Comparison of ENCODE assay signal across 18 mouse cellular contexts in the genomic region with DNA sequence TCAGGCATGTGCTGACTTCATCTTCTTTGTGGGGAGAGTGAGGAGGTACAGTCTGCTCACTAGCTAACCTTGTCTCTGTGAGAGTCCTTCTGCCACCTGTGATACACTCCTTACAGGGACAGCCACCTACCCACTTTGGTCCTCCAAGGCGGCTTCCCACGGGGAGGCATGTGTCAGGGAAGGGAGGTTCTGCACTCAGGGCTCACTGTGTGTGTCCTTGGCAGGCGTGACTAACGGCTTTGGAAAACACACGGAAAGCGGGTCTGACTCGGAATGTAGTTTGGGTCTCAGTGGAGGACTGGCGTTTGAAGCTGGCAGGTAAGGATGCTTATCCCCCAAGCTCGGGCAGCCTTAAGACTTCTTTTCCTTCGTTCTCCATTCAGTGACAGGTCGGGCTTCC. TPM values are rescaled to one million over a fixed set of nuclear protein-coding genes. Genes with fewer than 3 reads are reported as not detected.
DNase-seq lines count a peak whose midpoint lies in the region; ATAC-seq lines count a peak whose summit lies in the region.
"Had no signal": no experiment of that assay in that cellular context is flagged by ENCODE, and none has a peak within 500 bp of the region (broad histone marks: within the 10 kb centered on the region; RNA-seq: fewer than 3 reads in every experiment).

No protein-coding gene starts in this region.

- peak; percentile 34 for DNase-seq in cerebellum, adult 9-11 months
- DNase-seq in cerebellum, postnatal 4 days (ENCODE audit: low spot score in 2 of 2) = no peak
- no peak for DNase-seq in liver, embryonic 11.5 days (ENCODE audit: low spot score)
- DNase-seq in liver = no peak
- no peak for DNase-seq in embryonic facial prominence, embryonic 10.5 days (ENCODE audit: low spot score)
- DNase-seq in kidney, postnatal 25 days = no peak
- DNase-seq: gastrocnemius, postnatal 36 days; kidney, postnatal 10 days; lung, postnatal 4 days; retina, postnatal 1 day; thymus, postnatal 36 days had no signal

- WGBS in liver, embryonic 11.5 days = 86% methylated on average over 11 of the region's 11 CpGs
- 85% methylated on average over 11 of the region's 11 CpGs for WGBS in embryonic facial prominence, embryonic 10.5 days
- WGBS in liver, embryonic 16.5 days (ENCODE audit: insufficient replicate concordance) = 61% methylated on average over 11 of the region's 11 CpGs

- no peaks in the 10 kb centered on the region for H3K27me3 ChIP-seq in liver, embryonic 11.5 days (replicated peaks; ENCODE audit: control insufficient read depth, insufficient read depth, low read length)
- H3K27me3 ChIP-seq in embryonic facial prominence, embryonic 10.5 days (replicated peaks; ENCODE audit: low read depth, poor library complexity, severe bottlenecking) = no peaks in the 10 kb centered on the region
- no peaks in the 10 kb centered on the region for H3K27me3 ChIP-seq in liver, embryonic 16.5 days (ENCODE audit: control insufficient read depth, insufficient read depth, low read depth, low read length)
- H3K27me3 ChIP-seq: midbrain, embryonic 12.5 days; stomach, embryonic 15.5 days had no signal

- ATAC-seq in liver, embryonic 11.5 days (replicated peaks; ENCODE audit: low FRiP score) = no peak
- ATAC-seq in liver, embryonic 16.5 days (ENCODE audit: low read depth) = peak; percentile 1; the same call in 1 of the 2 replicates
- ATAC-seq: intestine, postnatal 0 days had no signal

- peak overlapping the region; percentile 60 for H3K4me2 ChIP-seq in liver, embryonic 11.5 days
- peak overlapping the region; percentile 71 for H3K4me2 ChIP-seq in liver, embryonic 16.5 days (ENCODE audit: low read depth, low read length)
- H3K4me2 ChIP-seq: hindbrain, embryonic 14.5 days; midbrain, embryonic 12.5 days; stomach, embryonic 15.5 days had no signal

- peaks cover 49% of the 10 kb centered on the region for H3K4me1 ChIP-seq in liver, embryonic 11.5 days (replicated peaks; ENCODE audit: control insufficient read depth, insufficient read depth, low read length)
- no peaks in the 10 kb centered on the region for H3K4me1 ChIP-seq in embryonic facial prominence, embryonic 10.5 days
- H3K4me1 ChIP-seq in liver, embryonic 16.5 days (ENCODE audit: control insufficient read depth, low read depth, low read length) = peaks cover 70% of the 10 kb centered on the region
- H3K4me1 ChIP-seq: midbrain, embryonic 12.5 days; stomach, embryonic 15.5 days had no signal

- peak overlapping the region; percentile 64 for H3K9ac ChIP-seq in liver, embryonic 11.5 days (ENCODE audit: low read depth, low read length)
- peak overlapping the region; percentile 69 for H3K9ac ChIP-seq in liver, embryonic 16.5 days (ENCODE audit: low read depth, low read length)
- H3K9ac ChIP-seq: hindbrain, embryonic 14.5 days; midbrain, embryonic 12.5 days; stomach, embryonic 15.5 days had no signal

- H3K9me3 ChIP-seq in liver, embryonic 11.5 days (ENCODE audit: control insufficient read depth, low read length) = no peaks in the 10 kb centered on the region
- no peaks in the 10 kb centered on the region for H3K9me3 ChIP-seq in embryonic facial prominence, embryonic 10.5 days
- no peaks in the 10 kb centered on the region for H3K9me3 ChIP-seq in liver, embryonic 16.5 days (replicated peaks; ENCODE audit: control insufficient read depth, low read length)
- H3K9me3 ChIP-seq: midbrain, embryonic 12.5 days; stomach, embryonic 15.5 days had no signal

- peak overlapping the region; percentile 36 for H3K4me3 ChIP-seq in liver, embryonic 11.5 days (ENCODE audit: low read depth, low read length)
- H3K4me3 ChIP-seq in embryonic facial prominence, embryonic 10.5 days = no peak overlapping the region
- peak overlapping the region; percentile 57 for H3K4me3 ChIP-seq in liver, embryonic 16.5 days (ENCODE audit: low read depth, low read length)
- H3K4me3 ChIP-seq: midbrain, embryonic 12.5 days; myocyte; stomach, embryonic 15.5 days had no signal

- peak overlapping the region; percentile 85 for H3K27ac ChIP-seq in liver, embryonic 11.5 days (ENCODE audit: low read depth, low read length)
- H3K27ac ChIP-seq in embryonic facial prominence, embryonic 10.5 days (replicated peaks) = peak overlapping the region; percentile 45
- H3K27ac ChIP-seq in liver, embryonic 16.5 days (ENCODE audit: low read length) = peak overlapping the region; percentile 96
- H3K27ac ChIP-seq: hindbrain, embryonic 14.5 days; midbrain, embryonic 12.5 days; stomach, embryonic 15.5 days had no signal

- peaks cover 54% of the 10 kb centered on the region for H3K36me3 ChIP-seq in liver, embryonic 11.5 days (ENCODE audit: control insufficient read depth, insufficient read depth, low read length)
- peaks cover 99% of the 10 kb centered on the region for H3K36me3 ChIP-seq in embryonic facial prominence, embryonic 10.5 days (replicated peaks)
- H3K36me3 ChIP-seq in liver, embryonic 16.5 days (ENCODE audit: control insufficient read depth, insufficient read depth) = peaks cover 82% of the 10 kb centered on the region

RNA-seq across cellular contexts. Expression of a gene that starts 22.9 kb away (rescaled TPM):
- 29.3 and 34.8 TPM in 2 replicates for polyA plus RNA-seq in liver, embryonic 11.5 days (2014; fragmentation: Nextera tagmentation; extraction: Ambion mirVana)
- polyA plus RNA-seq in embryonic facial prominence, embryonic 10.5 days (2016; fragmentation: Nextera tagmentation; extraction: Ambion mirVana) = 9.1 and 12.1 TPM in 2 replicates
- 66.7 and 67.1 TPM in 2 replicates for polyA plus RNA-seq in liver, embryonic 16.5 days (2015; fragmentation: Nextera tagmentation; extraction: Ambion mirVana)

RNA-seq across cellular contexts. Expression of a gene that starts 34.5 kb away (rescaled TPM):
- polyA plus RNA-seq in liver, embryonic 11.5 days (2014; fragmentation: Nextera tagmentation; extraction: Ambion mirVana) = 0.05 TPM in 1 of 2 replicates, not detected in the other
- 0.09 TPM in 1 of 2 replicates, not detected in the other for polyA plus RNA-seq in embryonic facial prominence, embryonic 10.5 days (2016; fragmentation: Nextera tagmentation; extraction: Ambion mirVana)
- polyA plus RNA-seq in liver, embryonic 16.5 days (2015; fragmentation: Nextera tagmentation; extraction: Ambion mirVana) = 0.08 and 0.12 TPM in 2 replicates
- polyA plus RNA-seq: hindbrain, embryonic 14.5 days; liver, adult 2 months; midbrain, embryonic 12.5 days; myocyte had no signal

RNA-seq across cellular contexts. Expression of a gene that starts 54.7 kb away (rescaled TPM):
- 5.0 and 5.5 TPM in 2 replicates for polyA plus RNA-seq in liver, embryonic 11.5 days (2014; fragmentation: Nextera tagmentation; extraction: Ambion mirVana)
- 16.5 and 19.4 TPM in 2 replicates for polyA plus RNA-seq in embryonic facial prominence, embryonic 10.5 days (2016; fragmentation: Nextera tagmentation; extraction: Ambion mirVana)
- 7.9 and 10.5 TPM in 2 replicates for polyA plus RNA-seq in liver, embryonic 16.5 days (2015; fragmentation: Nextera tagmentation; extraction: Ambion mirVana)

Comparison
In these comparisons a context has a peak if more than half of its experiments do, and no peak if none do; other contexts are left out.
1. H3K27ac ChIP-seq: peak in every context shown above with its lines; median percentile 96 in liver, embryonic 16.5 days; 85 in liver, embryonic 11.5 days; 45 in embryonic facial prominence, embryonic 10.5 days.